Mouse (Mus musculus): Measurements from ENCODE around the gene Usp4. TPM values are rescaled to one million over a fixed set of nuclear protein-coding genes. Genes with fewer than 3 reads are reported as not detected.

Usp4 gene
- polyA plus RNA-seq (2015; fragmentation: Nextera tagmentation; extraction: Ambion mirVana), result 146 and 163 TPM in 2 replicates

GRCm38 (mm10) chr9:108347540-108348289, at the start of gene Usp4:
Gene Usp4 (plus strand): TSS chr9:108347853.
- Histone ChIP-seq H3K9ac (replicated peaks; ENCODE audit: low read depth, low read length) (peak within 1 kb of the TSS; percentile 83), H3K9me3 (ENCODE audit: control insufficient read depth, low read length) (no peaks in the 10 kb centered on the region), H3K27me3 (replicated peaks; ENCODE audit: control insufficient read depth, insufficient read depth, low read length) (no peaks in the 10 kb centered on the region), H3K4me2 (ENCODE audit: low read length) (peak within 1 kb of the TSS; percentile 71), H3K27ac (ENCODE audit: low read length) (peak within 1 kb of the TSS; percentile 89), H3K4me1 (replicated peaks; ENCODE audit: control insufficient read depth, insufficient read depth, low read length) (peaks cover 22% of the 10 kb centered on the region), H3K36me3 (ENCODE audit: control insufficient read depth, insufficient read depth) (peaks cover 21% of the 10 kb centered on the region), H3K4me3 (replicated peaks; ENCODE audit: low read length) (peak within 1 kb of the TSS; percentile 76)
- ATAC-seq, result peak; percentile 95
- WGBS, result under 1% methylated on average over 73 of the region's 75 CpGs

GRCm38 (mm10) chr9:108301853-108302252, 45.8 kb upstream of the Usp4 start:
- 86% methylated on average over 3 of the region's 3 CpGs for WGBS
- peaks cover 7% of the 10 kb centered on the region for H3K4me1 ChIP-seq (replicated peaks; ENCODE audit: control insufficient read depth, insufficient read depth, low read length)
- H3K27me3 ChIP-seq (replicated peaks; ENCODE audit: control insufficient read depth, insufficient read depth, low read length), result no peaks in the 10 kb centered on the region
- ATAC-seq, result no peak
- no peak overlapping the region for H3K4me2 ChIP-seq (ENCODE audit: low read length)
- no peaks in the 10 kb centered on the region for H3K9me3 ChIP-seq (ENCODE audit: control insufficient read depth, low read length)
- peaks cover 8% of the 10 kb centered on the region; the same call in 1 of the 2 replicates for H3K36me3 ChIP-seq (ENCODE audit: control insufficient read depth, insufficient read depth)
- no peak overlapping the region for H3K9ac ChIP-seq (replicated peaks; ENCODE audit: low read depth, low read length)
- H3K4me3 ChIP-seq (replicated peaks; ENCODE audit: low read length), result no peak overlapping the region
- H3K27ac ChIP-seq (ENCODE audit: low read length), result no peak overlapping the region

DNA sequence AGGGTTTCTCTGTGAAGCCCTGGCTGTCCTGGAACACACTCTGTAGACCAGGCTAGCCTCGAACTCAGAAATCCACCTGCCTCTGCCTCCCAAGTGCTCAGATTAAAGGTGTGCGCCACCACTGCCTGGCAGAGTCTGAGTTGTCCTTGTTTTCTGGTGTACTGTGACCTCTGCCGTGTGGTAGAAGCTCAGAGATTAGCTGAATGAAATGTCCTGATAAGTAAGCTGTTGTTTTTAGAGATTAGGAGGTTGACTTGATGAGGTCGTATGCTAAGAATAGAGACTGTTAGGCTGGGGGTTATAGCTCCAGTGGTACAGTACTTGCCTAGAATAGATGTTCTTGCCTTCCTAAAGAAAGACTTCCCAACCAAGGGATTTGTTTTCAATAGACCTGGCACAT, 42.9 kb upstream of the Usp4 start:
- Histone ChIP-seq H3K36me3 (ENCODE audit: control insufficient read depth, insufficient read depth) (peaks cover 8% of the 10 kb centered on the region; the same call in 1 of the 2 replicates), H3K27ac (ENCODE audit: low read length) (no peak overlapping the region), H3K4me2 (ENCODE audit: low read length) (peak overlapping the region; percentile 91), H3K9ac (replicated peaks; ENCODE audit: low read depth, low read length) (no peak overlapping the region), H3K27me3 (replicated peaks; ENCODE audit: control insufficient read depth, insufficient read depth, low read length) (no peaks in the 10 kb centered on the region), H3K9me3 (ENCODE audit: control insufficient read depth, low read length) (no peaks in the 10 kb centered on the region), H3K4me1 (replicated peaks; ENCODE audit: control insufficient read depth, insufficient read depth, low read length) (peaks cover 27% of the 10 kb centered on the region), H3K4me3 (replicated peaks; ENCODE audit: low read length) (no peak overlapping the region)
- ATAC-seq, result no peak
- WGBS, result 87% methylated on average over 4 of the region's 4 CpGs

DNA sequence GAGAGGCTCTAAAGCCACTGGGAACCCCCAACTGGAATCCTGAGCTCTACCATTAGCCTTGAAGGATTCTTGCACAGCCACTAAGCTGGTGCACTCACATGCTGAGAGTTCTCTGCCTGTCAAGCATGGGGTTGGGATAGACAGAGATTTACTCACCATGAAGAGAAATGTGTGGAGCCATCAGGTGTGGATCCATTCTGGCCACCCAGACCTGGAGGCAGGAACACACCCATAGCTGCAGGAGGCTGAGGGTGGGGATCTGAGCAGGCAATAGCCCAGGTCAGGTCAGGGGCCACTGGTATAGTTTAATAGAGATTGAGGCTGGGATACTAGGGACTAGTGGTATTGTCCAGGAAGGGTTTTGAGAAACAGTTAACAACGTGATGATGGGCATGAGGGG, 42.5 kb upstream of the Usp4 start:
- Histone ChIP-seq H3K9ac (replicated peaks; ENCODE audit: low read depth, low read length) (peak overlapping the region; percentile 92), H3K4me2 (ENCODE audit: low read length) (peak overlapping the region; percentile 91), H3K4me3 (replicated peaks; ENCODE audit: low read length) (peak overlapping the region; percentile 96), H3K27ac (ENCODE audit: low read length) (peak overlapping the region; percentile 88), H3K27me3 (replicated peaks; ENCODE audit: control insufficient read depth, insufficient read depth, low read length) (no peaks in the 10 kb centered on the region), H3K9me3 (ENCODE audit: control insufficient read depth, low read length) (no peaks in the 10 kb centered on the region), H3K36me3 (ENCODE audit: control insufficient read depth, insufficient read depth) (peaks cover 8% of the 10 kb centered on the region; the same call in 1 of the 2 replicates), H3K4me1 (replicated peaks; ENCODE audit: control insufficient read depth, insufficient read depth, low read length) (peaks cover 27% of the 10 kb centered on the region)
- 5% methylated on average over 1 of the region's 1 CpGs for WGBS
- ATAC-seq, result no peak

DNA sequence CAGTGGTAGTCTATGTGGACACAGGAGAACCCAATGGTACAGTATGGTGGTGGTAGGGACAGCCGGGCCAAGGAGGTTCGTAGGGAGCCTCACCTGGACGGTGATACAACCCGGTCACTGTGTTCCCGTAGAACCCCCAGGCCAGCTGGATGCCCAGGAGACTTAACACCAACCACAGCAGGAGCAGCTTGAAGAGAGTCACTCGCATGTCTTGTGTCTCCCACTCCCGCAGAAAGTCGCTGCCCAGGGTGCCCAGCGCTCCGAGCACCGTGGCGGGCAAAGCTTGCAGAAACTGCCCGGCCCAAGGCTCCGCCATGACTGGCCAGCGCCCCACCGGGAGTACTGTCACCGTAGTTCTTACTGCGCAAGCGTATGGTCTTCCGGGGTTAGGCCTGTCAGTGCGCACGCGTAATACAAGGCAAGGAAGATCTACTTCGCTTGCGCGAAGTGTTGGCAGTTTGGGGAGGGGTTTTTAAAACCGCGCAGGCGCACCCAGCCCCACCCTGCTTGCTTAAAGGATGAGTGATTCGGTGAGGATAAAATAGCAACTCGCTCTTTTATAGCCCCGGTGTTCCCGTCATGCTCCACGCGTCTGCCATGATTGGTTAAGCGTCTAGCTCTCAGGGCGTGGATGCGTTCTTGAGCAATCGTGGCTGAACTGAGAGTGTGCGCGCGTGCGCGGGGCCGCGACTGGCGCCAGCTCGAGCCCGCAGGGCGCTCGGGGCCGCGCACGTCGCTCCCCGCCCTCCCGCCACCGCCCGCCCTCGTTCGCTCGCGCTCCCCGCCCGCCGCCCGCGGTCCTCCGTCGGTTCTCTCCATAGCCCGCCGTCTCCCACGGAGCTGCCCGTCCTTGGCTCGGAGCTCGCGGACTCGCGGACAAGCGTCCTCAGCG, 41.8 kb upstream of the Usp4 start, which contains the start of the genes Rhoa and Tcta:
Gene Rhoa (plus strand): TSS at position 501 of the 892 bp plus-strand sequence.
Gene Tcta (minus strand): TSS at position 532 of the 892 bp plus-strand sequence.
- Histone ChIP-seq H3K4me1 (replicated peaks; ENCODE audit: control insufficient read depth, insufficient read depth, low read length) (peaks cover 29% of the 10 kb centered on the region), H3K9me3 (ENCODE audit: control insufficient read depth, low read length) (no peaks in the 10 kb centered on the region), H3K36me3 (ENCODE audit: control insufficient read depth, insufficient read depth) (peaks cover 4% of the 10 kb centered on the region; the same call in 1 of the 2 replicates), H3K4me2 (ENCODE audit: low read length) (peak within 1 kb of the TSS; percentile 91), H3K27ac (ENCODE audit: low read length) (peak within 1 kb of the TSS; percentile 99), H3K27me3 (replicated peaks; ENCODE audit: control insufficient read depth, insufficient read depth, low read length) (no peaks in the 10 kb centered on the region), H3K9ac (replicated peaks; ENCODE audit: low read depth, low read length) (peak within 1 kb of the TSS; percentile 93), H3K4me3 (replicated peaks; ENCODE audit: low read length) (peak within 1 kb of the TSS; percentile 96)
- ATAC-seq, result peak; percentile 98
- under 1% methylated on average over 74 of the region's 81 CpGs for WGBS

- peak overlapping the region; percentile 99 for H3K27ac ChIP-seq (ENCODE audit: low read length)
- H3K27me3 ChIP-seq (replicated peaks; ENCODE audit: control insufficient read depth, insufficient read depth, low read length), result no peaks in the 10 kb centered on the region
- no peaks in the 10 kb centered on the region for H3K9me3 ChIP-seq (ENCODE audit: control insufficient read depth, low read length)
- WGBS, result under 1% methylated on average over 36 of the region's 51 CpGs
- H3K4me2 ChIP-seq (ENCODE audit: low read length), result peak overlapping the region; percentile 60
- peaks cover 33% of the 10 kb centered on the region for H3K4me1 ChIP-seq (replicated peaks; ENCODE audit: control insufficient read depth, insufficient read depth, low read length)
- H3K36me3 ChIP-seq (ENCODE audit: control insufficient read depth, insufficient read depth), result peaks cover 4% of the 10 kb centered on the region; the same call in 1 of the 2 replicates
- peak overlapping the region; percentile 93 for H3K9ac ChIP-seq (replicated peaks; ENCODE audit: low read depth, low read length)
- H3K4me3 ChIP-seq (replicated peaks; ENCODE audit: low read length), result peak overlapping the region; percentile 96
- ATAC-seq, result peak; percentile 63
Measured at GRCm38 (mm10) chr9:108306571-108306980, 41.1 kb upstream of the Usp4 start.

- H3K4me1 ChIP-seq (replicated peaks; ENCODE audit: control insufficient read depth, insufficient read depth, low read length), result peaks cover 36% of the 10 kb centered on the region
Measured at GRCm38 (mm10) chr9:108307021-108307807, 40.4 kb upstream of the Usp4 start.

DNA sequence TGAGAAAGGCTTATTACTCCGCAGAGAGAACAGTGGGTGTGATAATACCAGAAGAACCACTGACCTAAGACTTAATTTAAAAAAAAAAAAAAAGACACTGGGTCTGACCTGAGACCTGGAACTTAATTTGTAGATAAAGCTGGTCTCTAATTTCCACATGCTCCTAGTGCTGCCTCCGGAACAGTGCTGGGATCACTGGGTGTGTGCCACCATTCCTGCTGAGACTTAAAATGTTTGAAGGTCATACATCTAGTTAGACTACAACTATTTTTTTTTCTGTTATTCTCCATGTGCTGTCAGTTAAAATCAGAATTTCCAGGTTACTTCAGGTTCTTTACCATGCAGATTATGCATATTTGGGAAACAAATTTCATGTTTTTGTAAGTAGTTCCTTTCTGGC, 39.5 kb upstream of the Usp4 start:
- WGBS, result 54% methylated on average over 2 of the region's 2 CpGs
- Histone ChIP-seq H3K27me3 (replicated peaks; ENCODE audit: control insufficient read depth, insufficient read depth, low read length) (no peaks in the 10 kb centered on the region), H3K27ac (ENCODE audit: low read length) (no peak overlapping the region), H3K4me1 (replicated peaks; ENCODE audit: control insufficient read depth, insufficient read depth, low read length) (peaks cover 36% of the 10 kb centered on the region), H3K9ac (replicated peaks; ENCODE audit: low read depth, low read length) (no peak overlapping the region), H3K4me2 (ENCODE audit: low read length) (peak overlapping the region; percentile 60), H3K4me3 (replicated peaks; ENCODE audit: low read length) (peak overlapping the region; percentile 35), H3K36me3 (ENCODE audit: control insufficient read depth, insufficient read depth) (no peaks in the 10 kb centered on the region), H3K9me3 (ENCODE audit: control insufficient read depth, low read length) (no peaks in the 10 kb centered on the region)
- ATAC-seq, result no peak

More at GRCm38 (mm10) chr9:108307021-108307807, 40.4 kb upstream of the Usp4 start:
- H3K27ac ChIP-seq (ENCODE audit: low read length), result peak overlapping the region; percentile 99
- H3K4me2 ChIP-seq (ENCODE audit: low read length), result peak overlapping the region; percentile 60
- H3K27me3 ChIP-seq (replicated peaks; ENCODE audit: control insufficient read depth, insufficient read depth, low read length), result no peaks in the 10 kb centered on the region
- no peak for ATAC-seq
- H3K36me3 ChIP-seq (ENCODE audit: control insufficient read depth, insufficient read depth), result peaks cover 4% of the 10 kb centered on the region; the same call in 1 of the 2 replicates
- 23% methylated on average over 12 of the region's 12 CpGs for WGBS
- peak overlapping the region; percentile 93 for H3K9ac ChIP-seq (replicated peaks; ENCODE audit: low read depth, low read length)
- H3K9me3 ChIP-seq (ENCODE audit: control insufficient read depth, low read length), result no peaks in the 10 kb centered on the region
- peak overlapping the region; percentile 96 for H3K4me3 ChIP-seq (replicated peaks; ENCODE audit: low read length)

All from forebrain, embryonic 16.5 days (tissue).